Mouse (Mus musculus) olfactory bulb, adult 2 months (tissue): Measurements from ENCODE around the gene Man2a1. TPM values are rescaled to one million over a fixed set of nuclear protein-coding genes. Genes with fewer than 3 reads are reported as not detected.

Source experiments
- H3K27ac ChIP-seq: fragments of 200-500 bp; 2 replicates; pipeline ENCODE4 v1.5.1; 2012; ENCODE audit warnings: low read depth, low read length; ENCODE audit not compliant: insufficient read depth
- H3K4me1 ChIP-seq: fragments of 200-500 bp; 2 replicates; pipeline ENCODE4 v1.6.1; 2012; ENCODE audit warnings: low read length; ENCODE audit not compliant: control insufficient read depth, insufficient read depth
- H3K4me3 ChIP-seq: fragments of 200-500 bp; 2 replicates; pipeline ENCODE4 v1.5.1; 2012; ENCODE audit warnings: mild to moderate bottlenecking, low read depth, low read length, moderate library complexity; ENCODE audit not compliant: insufficient read depth
- CTCF ChIP-seq: fragments of 200-500 bp; IDR thresholded peaks from 2 replicates; pipeline ENCODE4 v1.5.1; 2012; ENCODE audit warnings: low read depth, mild to moderate bottlenecking, low read length, moderate library complexity; ENCODE audit not compliant: insufficient read depth
- POLR2A ChIP-seq: fragments of 200-500 bp; IDR thresholded peaks from 2 replicates; pipeline ENCODE4 v1.6.1; 2012; ENCODE audit warnings: mild to moderate bottlenecking, low read depth, low read length, moderate library complexity; ENCODE audit not compliant: insufficient read depth
- WGBS: fragments of 180-500 bp; shearing (Covaris S2); methylation state at CpG from one replicate; pipeline ENCODE4 v1.1.7; 2018; 5-methylcytosine and 5-hydroxymethylcytosine counted together
- polyA plus RNA-seq: library from polyadenylated mRNA; stranded (reverse); fragments of >200 nt; gene quantifications from 2 replicates; pipeline ENCODE4 v1.2.4, GENCODE M21; 2012; ENCODE audit warnings: low replicate concordance; ENCODE audit not compliant: missing spikeins, insufficient read depth, insufficient read length

Gene Man2a1
- polyA plus RNA-seq, 1 experiment = not detected

GRCm38 (mm10) chr17:64575240-64575639, 25.3 kb upstream of the Man2a1 start:
- TF ChIP-seq CTCF (no peak), POLR2A (no peak)
- no peak overlapping the region for H3K4me3 ChIP-seq
- H3K4me1 ChIP-seq = no peaks in the 10 kb centered on the region
- 84% methylated on average over 6 of the region's 6 CpGs for WGBS
- no peak overlapping the region for H3K27ac ChIP-seq

GRCm38 (mm10) chr17:64577485-64577884, 23.1 kb upstream of the Man2a1 start:
- 50% methylated on average over 5 of the region's 5 CpGs for WGBS
- TF ChIP-seq CTCF (no peak), POLR2A (no peak)
- Histone ChIP-seq H3K4me3 (no peak overlapping the region), H3K4me1 (no peaks in the 10 kb centered on the region), H3K27ac (peak overlapping the region; percentile 57; the same call in 1 of the 2 replicates)

GRCm38 (mm10) chr17:64578346-64578745, 22.2 kb upstream of the Man2a1 start:
- no peak for TF ChIP-seq CTCF
- TF ChIP-seq POLR2A = no peak
- 23% methylated on average over 4 of the region's 4 CpGs for WGBS
- no peak overlapping the region for H3K4me3 ChIP-seq
- H3K4me1 ChIP-seq = no peaks in the 10 kb centered on the region
- H3K27ac ChIP-seq = peak overlapping the region; percentile 40; the same call in 1 of the 2 replicates

- H3K27ac ChIP-seq = no peak overlapping the region
- WGBS = 59% methylated on average over 8 of the region's 8 CpGs
- no peak overlapping the region for H3K4me3 ChIP-seq
- TF ChIP-seq POLR2A = no peak
- no peak for TF ChIP-seq CTCF
- no peaks in the 10 kb centered on the region for H3K4me1 ChIP-seq
Observed at GRCm38 (mm10) chr17:64579696-64580095, 20.8 kb upstream of the Man2a1 start.

- 94% methylated on average over 6 of the region's 6 CpGs for WGBS
- H3K27ac ChIP-seq = no peak overlapping the region
- TF ChIP-seq POLR2A = no peak
- TF ChIP-seq CTCF = no peak
- no peaks in the 10 kb centered on the region for H3K4me1 ChIP-seq
- no peak overlapping the region for H3K4me3 ChIP-seq
Observed at GRCm38 (mm10) chr17:64581133-64581532, 19.4 kb upstream of the Man2a1 start.

GRCm38 (mm10) chr17:64581962-64582361, 18.6 kb upstream of the Man2a1 start:
- WGBS = 92% methylated on average over 3 of the region's 3 CpGs
- no peaks in the 10 kb centered on the region for H3K4me1 ChIP-seq
- H3K27ac ChIP-seq = no peak overlapping the region
- no peak overlapping the region for H3K4me3 ChIP-seq
- no peak for TF ChIP-seq POLR2A
- TF ChIP-seq CTCF = no peak

- 92% methylated on average over 4 of the region's 4 CpGs for WGBS
- H3K27ac ChIP-seq = no peak overlapping the region
- H3K4me1 ChIP-seq = no peaks in the 10 kb centered on the region
- H3K4me3 ChIP-seq = no peak overlapping the region
- TF ChIP-seq CTCF (no peak), POLR2A (no peak)
Observed at GRCm38 (mm10) chr17:64590483-64590882, 10.1 kb upstream of the Man2a1 start.

GRCm38 (mm10) chr17:64591366-64591765, 9.2 kb upstream of the Man2a1 start:
- 94% methylated on average over 10 of the region's 10 CpGs for WGBS
- Histone ChIP-seq H3K27ac (no peak overlapping the region), H3K4me1 (no peaks in the 10 kb centered on the region), H3K4me3 (no peak overlapping the region)
- no peak for TF ChIP-seq POLR2A
- TF ChIP-seq CTCF = no peak

GRCm38 (mm10) chr17:64592355-64592754, 8.2 kb upstream of the Man2a1 start:
- 86% methylated on average over 2 of the region's 2 CpGs for WGBS

GRCm38 (mm10) chr17:64592788-64593187, 7.7 kb upstream of the Man2a1 start:
- H3K4me1 ChIP-seq = no peaks in the 10 kb centered on the region
- WGBS = 68% methylated on average over 3 of the region's 3 CpGs
- TF ChIP-seq CTCF (no peak), POLR2A (no peak)
- no peak overlapping the region for H3K27ac ChIP-seq
- H3K4me3 ChIP-seq = no peak overlapping the region

More at GRCm38 (mm10) chr17:64592355-64592754, 8.2 kb upstream of the Man2a1 start:
- H3K4me1 ChIP-seq = no peaks in the 10 kb centered on the region
- TF ChIP-seq CTCF = no peak
- H3K27ac ChIP-seq = no peak overlapping the region
- no peak overlapping the region for H3K4me3 ChIP-seq
